Mouse (Mus musculus) midbrain, embryonic 11.5 days (tissue): ENCODE measurements around the gene Specc1. TPM values are rescaled to one million over a fixed set of nuclear protein-coding genes. Genes with fewer than 3 reads are reported as not detected.

Source experiments
- ATAC-seq: fragments of 200-750 bp; cut with Nextera tagmentation; 2 replicates; pipeline ENCODE4 v1.8.0; 2017; ENCODE audit warnings: moderate TSS enrichment, moderate library complexity; ENCODE audit not compliant: low FRiP score
- DNase-seq: peaks from one replicate; pipeline ENCODE4 v3.0.0; 2015; ENCODE audit warnings: low spot score; ENCODE audit errors: missing footprints
- H3K27ac ChIP-seq: fragments of 300-500 bp; sonication (generic); 2 replicates; pipeline ENCODE4 v1.5.1; 2014; ENCODE audit warnings: low read depth, low read length
- H3K27me3 ChIP-seq: fragments of 300-500 bp; sonication (generic); 2 replicates; pipeline ENCODE4 v1.6.1; 2014; ENCODE audit warnings: mild to moderate bottlenecking, low read length, moderate library complexity, mixed read lengths; ENCODE audit not compliant: control insufficient read depth, insufficient read depth
- H3K36me3 ChIP-seq: fragments of 300-500 bp; sonication (generic); 2 replicates; pipeline ENCODE4 v1.6.1; 2014; ENCODE audit warnings: mild to moderate bottlenecking, low read length, moderate library complexity, mixed read lengths; ENCODE audit not compliant: control insufficient read depth, insufficient read depth
- H3K4me1 ChIP-seq: fragments of 300-500 bp; sonication (generic); 2 replicates; pipeline ENCODE4 v1.6.1; 2014; ENCODE audit warnings: low read length; ENCODE audit not compliant: control insufficient read depth, insufficient read depth
- H3K4me2 ChIP-seq: fragments of 300-500 bp; sonication (generic); 2 replicates; pipeline ENCODE4 v1.6.1; 2014; ENCODE audit warnings: mild to moderate bottlenecking, moderate library complexity
- H3K4me3 ChIP-seq: fragments of 300-500 bp; sonication (generic); 2 replicates; pipeline ENCODE4 v1.5.1; 2014; ENCODE audit warnings: low read depth, low read length
- H3K9ac ChIP-seq: fragments of 300-500 bp; sonication (generic); 2 replicates; pipeline ENCODE4 v1.6.1; 2014; ENCODE audit warnings: low read length
- H3K9me3 ChIP-seq: fragments of 300-500 bp; sonication (generic); 2 replicates; pipeline ENCODE4 v1.6.1; 2016; ENCODE audit warnings: low read length; ENCODE audit not compliant: control insufficient read depth
- WGBS: fragments of 180-500 bp; shearing (Covaris S2); extraction: QIAGEN DNeasy Blood & Tissue Kit; methylation state at CpG from one replicate; pipeline ENCODE4 v1.1.7; 2014; 5-methylcytosine and 5-hydroxymethylcytosine counted together
- polyA plus RNA-seq: library from polyadenylated mRNA; unstranded; fragments of >200 nt; fragmentation: Nextera tagmentation; extraction: Ambion mirVana; gene quantifications from 2 replicates; pipeline ENCODE4 v1.2.1, GENCODE M21; 2014

Specc1 gene
- 15.8 and 16.3 TPM in 2 replicates for polyA plus RNA-seq

- Histone ChIP-seq H3K27me3 (peaks cover 15% of the 10 kb centered on the region; the same call in 1 of the 2 replicates), H3K4me1 (no peaks in the 10 kb centered on the region), H3K36me3 (no peaks in the 10 kb centered on the region), H3K9ac (peak within 1 kb of the TSS; percentile 61), H3K9me3 (no peaks in the 10 kb centered on the region), H3K4me3 (peak within 1 kb of the TSS; percentile 62), H3K27ac (no peak within 1 kb of the TSS), H3K4me2 (peak within 1 kb of the TSS; percentile 100)
- ATAC-seq (peak; percentile 92), DNase-seq (peak; percentile 100)
- under 1% methylated on average over 57 of the region's 58 CpGs for WGBS
Observed at GRCm38 (mm10) chr11:61956572-61957295, at the start of gene Specc1. Gene Specc1, plus strand, starts transcription at chr11:61956763.

- H3K4me1 ChIP-seq = no peaks in the 10 kb centered on the region
- peaks cover 6% of the 10 kb centered on the region; the same call in 1 of the 2 replicates for H3K36me3 ChIP-seq
- no peak overlapping the region for H3K27ac ChIP-seq
- DNase-seq = no peak
- no peaks in the 10 kb centered on the region for H3K9me3 ChIP-seq
- H3K4me2 ChIP-seq = no peak overlapping the region
- no peak overlapping the region for H3K4me3 ChIP-seq
- no peaks in the 10 kb centered on the region for H3K27me3 ChIP-seq
- no peak for ATAC-seq
- no peak overlapping the region for H3K9ac ChIP-seq
Observed at GRCm38 (mm10) chr11:61908315-61908714, 48.2 kb upstream of the Specc1 start.

GRCm38 (mm10) chr11:61919702-61920101 is 36.9 kb upstream of the Specc1 start:
- DNase-seq = no peak
- no peak overlapping the region for H3K4me2 ChIP-seq
- no peaks in the 10 kb centered on the region for H3K9me3 ChIP-seq
- WGBS = 92% methylated on average over 3 of the region's 3 CpGs
- peaks cover 6% of the 10 kb centered on the region; the same call in 1 of the 2 replicates for H3K36me3 ChIP-seq
- H3K4me3 ChIP-seq = no peak overlapping the region
- H3K9ac ChIP-seq = no peak overlapping the region
- H3K27me3 ChIP-seq = no peaks in the 10 kb centered on the region
- ATAC-seq = no peak
- no peak overlapping the region for H3K27ac ChIP-seq
- no peaks in the 10 kb centered on the region for H3K4me1 ChIP-seq

- Histone ChIP-seq H3K4me3 (no peak overlapping the region), H3K9me3 (no peaks in the 10 kb centered on the region), H3K27ac (no peak overlapping the region), H3K36me3 (no peaks in the 10 kb centered on the region), H3K4me2 (no peak overlapping the region), H3K9ac (no peak overlapping the region), H3K27me3 (no peaks in the 10 kb centered on the region), H3K4me1 (0 out of 2 replicates have a peak, but pooled peaks cover under 1% of the 10 kb centered on the region)
- WGBS = 92% methylated on average over 1 of the region's 1 CpGs
- ATAC-seq (no peak), DNase-seq (no peak)
Observed at GRCm38 (mm10) chr11:61923309-61923708, 33.3 kb upstream of the Specc1 start.

- Histone ChIP-seq H3K27me3 (no peaks in the 10 kb centered on the region), H3K9me3 (no peaks in the 10 kb centered on the region), H3K36me3 (no peaks in the 10 kb centered on the region), H3K4me1 (peaks cover 12% of the 10 kb centered on the region; the same call in 1 of the 2 replicates), H3K9ac (peak overlapping the region; percentile 92), H3K4me2 (peak overlapping the region; percentile 65), H3K4me3 (peak overlapping the region; percentile 87), H3K27ac (peak overlapping the region; percentile 77)
- ATAC-seq (peak; percentile 83), DNase-seq (peak; percentile 93)
- WGBS = 4% methylated on average over 38 of the region's 47 CpGs
Observed at GRCm38 (mm10) chr11:61929323-61930097, 27.1 kb upstream of the Specc1 start.

- peaks cover 12% of the 10 kb centered on the region; the same call in 1 of the 2 replicates for H3K4me1 ChIP-seq
- H3K9ac ChIP-seq = peak within 1 kb of the TSS; percentile 92
- no peaks in the 10 kb centered on the region for H3K9me3 ChIP-seq
- peak; percentile 99 for DNase-seq
- ATAC-seq = peak; percentile 94
- peak within 1 kb of the TSS; percentile 65 for H3K4me2 ChIP-seq
- H3K27ac ChIP-seq = peak within 1 kb of the TSS; percentile 77
- H3K27me3 ChIP-seq = no peaks in the 10 kb centered on the region
- H3K36me3 ChIP-seq = no peaks in the 10 kb centered on the region
- H3K4me3 ChIP-seq = peak within 1 kb of the TSS; percentile 87
- WGBS = under 1% methylated on average over 37 of the region's 43 CpGs
Observed at GRCm38 (mm10) chr11:61930098-61930517, 26.5 kb upstream of the Specc1 start, which contains the start of gene Akap10. Gene Akap10, minus strand, starts transcription at chr11:61930252.

DNA sequence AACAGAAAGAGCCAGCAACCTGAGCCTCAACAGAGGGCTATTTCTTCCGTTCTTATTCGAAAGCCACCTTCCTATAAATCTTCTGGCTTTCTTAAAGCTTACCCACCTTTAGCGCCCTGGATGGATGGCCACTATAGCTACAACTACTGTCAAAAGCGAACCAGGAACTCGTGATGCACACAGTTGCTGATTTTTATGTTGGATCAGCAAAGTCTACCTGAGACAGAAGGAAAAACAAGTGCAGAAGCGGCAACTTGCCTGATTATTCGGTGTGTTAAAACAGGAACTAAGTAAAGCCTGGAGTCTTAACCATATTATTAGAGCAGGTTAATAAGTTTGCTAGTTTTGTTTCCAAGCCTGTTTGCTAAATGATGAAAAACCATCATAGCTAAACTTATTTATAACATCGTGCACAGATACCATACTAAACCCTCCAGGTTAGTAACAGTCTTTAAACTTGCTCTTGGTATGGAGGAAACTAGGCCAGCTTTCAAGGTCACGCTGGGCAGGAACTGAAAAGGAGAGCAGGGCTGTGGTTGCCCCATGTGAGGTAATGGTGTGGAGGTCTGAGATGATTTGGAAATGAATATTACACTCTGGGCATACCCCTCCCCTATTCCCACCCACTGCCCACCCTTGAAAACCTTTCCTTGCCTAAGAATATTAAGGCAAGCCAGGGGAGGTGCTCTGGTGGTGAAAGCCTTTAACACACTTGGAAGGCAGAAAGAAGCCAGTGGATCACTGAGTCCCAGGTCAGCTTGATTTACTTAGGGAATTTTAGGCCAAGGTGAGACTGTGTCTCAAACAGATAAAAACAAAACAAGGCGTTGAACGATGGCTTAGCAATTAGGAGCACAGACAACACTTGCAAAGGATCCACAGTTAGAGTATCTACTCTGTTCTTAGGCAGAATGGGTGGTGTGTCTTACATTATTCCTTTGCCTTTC is 25.6 kb upstream of the Specc1 start:
- ATAC-seq = peak; percentile 35
- H3K36me3 ChIP-seq = no peaks in the 10 kb centered on the region
- H3K27ac ChIP-seq = peak overlapping the region; percentile 77
- peak overlapping the region; percentile 65 for H3K4me2 ChIP-seq
- 20% methylated on average over 11 of the region's 11 CpGs for WGBS
- no peak for DNase-seq
- no peaks in the 10 kb centered on the region for H3K9me3 ChIP-seq
- H3K27me3 ChIP-seq = no peaks in the 10 kb centered on the region
- H3K9ac ChIP-seq = peak overlapping the region; percentile 92
- H3K4me3 ChIP-seq = peak overlapping the region; percentile 87
- H3K4me1 ChIP-seq = peaks cover 12% of the 10 kb centered on the region; the same call in 1 of the 2 replicates

- Histone ChIP-seq H3K36me3 (no peaks in the 10 kb centered on the region), H3K27ac (no peak overlapping the region), H3K4me3 (no peak overlapping the region), H3K4me2 (no peak overlapping the region), H3K9me3 (no peaks in the 10 kb centered on the region), H3K9ac (no peak overlapping the region), H3K4me1 (no peaks in the 10 kb centered on the region), H3K27me3 (no peaks in the 10 kb centered on the region)
- DNase-seq = no peak
- WGBS = 87% methylated on average over 1 of the region's 1 CpGs
- ATAC-seq = no peak
Observed at GRCm38 (mm10) chr11:61937761-61938160, 18.8 kb upstream of the Specc1 start.
